Mouse (Mus musculus) forebrain, embryonic 13.5 days (tissue): ENCODE measurements around the gene Lce1c. TPM values are rescaled to one million over a fixed set of nuclear protein-coding genes. Genes with fewer than 3 reads are reported as not detected.

Source experiments
- ATAC-seq: fragments of 200-750 bp; cut with Nextera tagmentation; 2 replicates; pipeline ENCODE4 v1.8.0; 2017
- H3K27ac ChIP-seq: fragments of 300-500 bp; sonication (generic); 2 replicates; pipeline ENCODE4 v1.5.1; 2015; ENCODE audit warnings: inconsistent platforms, mild to moderate bottlenecking, moderate library complexity
- H3K27me3 ChIP-seq: fragments of 300-500 bp; sonication (generic); 2 replicates; pipeline ENCODE4 v1.6.1; 2015; ENCODE audit warnings: mild to moderate bottlenecking, inconsistent platforms
- H3K36me3 ChIP-seq: fragments of 300-500 bp; sonication (generic); 2 replicates; pipeline ENCODE4 v1.6.1; 2015; ENCODE audit warnings: mild to moderate bottlenecking, inconsistent platforms; ENCODE audit not compliant: poor library complexity, severe bottlenecking
- H3K4me1 ChIP-seq: fragments of 300-500 bp; sonication (generic); 2 replicates; pipeline ENCODE4 v1.6.1; 2015; ENCODE audit warnings: inconsistent platforms
- H3K4me2 ChIP-seq: fragments of 300-500 bp; sonication (generic); 2 replicates; pipeline ENCODE4 v1.6.1; 2015; ENCODE audit warnings: inconsistent platforms, mild to moderate bottlenecking, moderate library complexity
- H3K4me3 ChIP-seq: fragments of 300-500 bp; sonication (generic); 2 replicates; pipeline ENCODE4 v1.5.1; 2015; ENCODE audit warnings: mild to moderate bottlenecking, inconsistent platforms
- H3K9ac ChIP-seq: fragments of 300-500 bp; sonication (generic); 2 replicates; pipeline ENCODE4 v1.6.1; 2015; ENCODE audit warnings: mild to moderate bottlenecking, inconsistent platforms
- H3K9me3 ChIP-seq: fragments of 300-500 bp; sonication (generic); replicated peaks from 2 replicates; pipeline ENCODE4 v1.6.1; 2016; ENCODE audit warnings: inconsistent platforms
- WGBS: fragments of 180-500 bp; shearing (Covaris S2); methylation state at CpG from one replicate; pipeline ENCODE4 v1.1.7; 2015; 5-methylcytosine and 5-hydroxymethylcytosine counted together
- polyA plus RNA-seq: library from polyadenylated mRNA; unstranded; fragments of >200 nt; fragmentation: Nextera tagmentation; extraction: Ambion mirVana; gene quantifications from 2 replicates; pipeline ENCODE4 v1.2.1, GENCODE M21; 2015

The Lce1c gene
- polyA plus RNA-seq, 1 experiment from 2014 or later: not detected

GRCm38 (mm10) chr3:92715122-92715521 lies 36.1 kb downstream of the Lce1c start:
- H3K9me3 ChIP-seq: no peaks in the 10 kb centered on the region
- ATAC-seq: no peak
- no peaks in the 10 kb centered on the region for H3K36me3 ChIP-seq
- no peak overlapping the region for H3K4me2 ChIP-seq
- H3K27ac ChIP-seq: no peak overlapping the region
- H3K9ac ChIP-seq: no peak overlapping the region
- H3K27me3 ChIP-seq: no peaks in the 10 kb centered on the region
- no peak overlapping the region for H3K4me3 ChIP-seq
- H3K4me1 ChIP-seq: no peaks in the 10 kb centered on the region

GRCm38 (mm10) chr3:92720250-92720649 lies 41.2 kb downstream of the Lce1c start, which contains the start of gene Lce1f:
Lce1f (minus strand) TSS chr3:92720350.
- Histone ChIP-seq H3K4me2 (no peak within 1 kb of the TSS), H3K36me3 (no peaks in the 10 kb centered on the region), H3K9me3 (no peaks in the 10 kb centered on the region), H3K4me3 (no peak within 1 kb of the TSS), H3K4me1 (no peaks in the 10 kb centered on the region), H3K27ac (no peak within 1 kb of the TSS), H3K27me3 (no peaks in the 10 kb centered on the region), H3K9ac (no peak within 1 kb of the TSS)
- 80% methylated on average over 3 of the region's 3 CpGs for WGBS
- no peak for ATAC-seq

GRCm38 (mm10) chr3:92722631-92723030 lies 43.6 kb downstream of the Lce1c start:
- Histone ChIP-seq H3K9ac (no peak overlapping the region), H3K36me3 (no peaks in the 10 kb centered on the region), H3K27ac (no peak overlapping the region), H3K4me2 (no peak overlapping the region), H3K27me3 (no peaks in the 10 kb centered on the region), H3K4me3 (no peak overlapping the region), H3K4me1 (no peaks in the 10 kb centered on the region), H3K9me3 (no peaks in the 10 kb centered on the region)
- no peak for ATAC-seq
- 88% methylated on average over 5 of the region's 5 CpGs for WGBS

Other genes starting within 250 kb of the Lce1c start
- gene Gm9774, start 249.8 kb upstream of the Lce1c start, polyA plus RNA-seq: 10.3 and 12.2 TPM in 2 replicates
- not detected in 2 replicates for gene Sprr2k, start 246.7 kb upstream of the Lce1c start, polyA plus RNA-seq
- gene Sprr1b, start 240.5 kb upstream of the Lce1c start, polyA plus RNA-seq: not detected in 2 replicates
- gene Sprr3, start 220.5 kb upstream of the Lce1c start, polyA plus RNA-seq: not detected in 2 replicates
- not detected in 2 replicates for gene Sprr1a, start 193.4 kb upstream of the Lce1c start, polyA plus RNA-seq
- gene Sprr4, start 178.8 kb upstream of the Lce1c start, polyA plus RNA-seq: not detected in 2 replicates
- gene 2310046K23Rik, start 144.7 kb upstream of the Lce1c start, polyA plus RNA-seq: not detected in 2 replicates
- gene Ivl, start 105.5 kb upstream of the Lce1c start, polyA plus RNA-seq: not detected in 2 replicates
- not detected in 2 replicates for gene Smcp, start 90.2 kb upstream of the Lce1c start, polyA plus RNA-seq
- gene 2210017I01Rik, start 71.8 kb upstream of the Lce1c start, polyA plus RNA-seq: not detected in 2 replicates
- not detected in 2 replicates for gene Lce6a, start 57.6 kb upstream of the Lce1c start, polyA plus RNA-seq
- gene Lce1a1, start 30.9 kb upstream of the Lce1c start, polyA plus RNA-seq: not detected in 2 replicates
- gene Lce1b, start 22.3 kb upstream of the Lce1c start, polyA plus RNA-seq: not detected in 2 replicates
- not detected in 2 replicates for gene Lce1a2, start 8.9 kb upstream of the Lce1c start, polyA plus RNA-seq
- gene Lce1d, start 8.0 kb downstream of the Lce1c start, polyA plus RNA-seq: not detected in 2 replicates
- gene Lce1e, start 29.8 kb downstream of the Lce1c start, polyA plus RNA-seq: not detected in 2 replicates
- not detected in 2 replicates for gene Lce1f, start 41.1 kb downstream of the Lce1c start, polyA plus RNA-seq
- not detected in 2 replicates for gene Gm38119, start 59.8 kb downstream of the Lce1c start, polyA plus RNA-seq
- not detected in 2 replicates for gene Lce1g, start 73.1 kb downstream of the Lce1c start, polyA plus RNA-seq
- gene Lce1h, start 85.8 kb downstream of the Lce1c start, polyA plus RNA-seq: not detected in 2 replicates
- gene Lce1i, start 99.7 kb downstream of the Lce1c start, polyA plus RNA-seq: not detected in 2 replicates
- gene Lce1j, start 111.3 kb downstream of the Lce1c start, polyA plus RNA-seq: not detected in 2 replicates
- gene Lce1k, start 128.6 kb downstream of the Lce1c start, polyA plus RNA-seq: not detected in 2 replicates
- gene Kprp, start 148.0 kb downstream of the Lce1c start, polyA plus RNA-seq: not detected in 2 replicates
- not detected in 2 replicates for gene Lce1l, start 172.0 kb downstream of the Lce1c start, polyA plus RNA-seq
- gene 2310050C09Rik, start 191.0 kb downstream of the Lce1c start, polyA plus RNA-seq: not detected in 2 replicates
- not detected in 2 replicates for gene Lce3a, start 247.0 kb downstream of the Lce1c start, polyA plus RNA-seq